Mouse (Mus musculus) adrenal gland, postnatal 0 days (tissue): ENCODE results near the gene Olfr1382. TPM values are rescaled to one million over a fixed set of nuclear protein-coding genes. Genes with fewer than 3 reads are reported as not detected.

Experiments
- polyA plus RNA-seq: library from polyadenylated mRNA; unstranded; fragments of >200 nt; fragmentation: Nextera tagmentation; extraction: Ambion mirVana; gene quantifications from 2 replicates; pipeline ENCODE4 v1.2.1, GENCODE M21; 2015

The Olfr1382 gene
- not detected in 2 replicates for polyA plus RNA-seq

DNA sequence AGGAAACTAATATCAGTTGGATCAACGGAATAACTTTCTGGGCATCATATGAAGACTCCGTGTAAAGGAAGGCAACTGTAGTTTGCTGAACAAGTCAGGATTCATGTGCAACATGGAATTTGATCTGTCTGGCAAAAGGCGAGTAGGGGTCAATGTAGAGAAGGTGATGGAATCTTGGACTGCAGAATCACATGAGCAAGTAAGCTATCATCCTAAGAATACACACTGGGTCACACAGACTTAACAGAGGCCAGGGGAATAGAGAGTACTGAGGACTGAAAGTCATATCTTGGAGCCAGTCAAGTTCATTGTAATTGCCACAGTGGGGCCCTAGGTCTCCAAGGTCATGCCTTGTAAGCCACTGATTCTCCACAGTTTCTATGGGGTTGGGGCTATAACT lies at the start of gene Olfr1382:
Olfr1382 (plus strand) TSS at position 301 of the 400 bp plus-strand sequence.

DNA sequence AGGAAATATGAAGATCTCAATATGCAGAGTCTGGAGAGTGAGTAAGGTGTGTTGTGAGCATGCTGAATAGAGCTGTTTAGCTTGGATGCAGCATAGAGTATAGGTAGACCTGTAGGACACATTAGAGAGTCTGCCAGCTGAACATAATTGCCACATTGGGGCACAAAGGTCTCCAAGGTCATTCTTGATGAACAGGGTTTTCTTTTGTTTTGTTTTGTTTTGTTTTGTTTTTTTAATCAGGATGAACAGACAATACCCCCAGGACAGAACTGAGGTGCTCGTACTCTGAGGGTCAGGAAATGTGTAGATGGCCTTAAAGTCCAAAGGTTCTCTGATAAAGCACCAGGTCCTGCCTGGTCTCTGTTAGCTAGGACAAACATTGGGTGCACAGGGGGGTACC lies 39.3 kb upstream of the Olfr1382 start, which contains the start of gene Olfr1385:
Olfr1385 (plus strand) TSS at position 301 of the 400 bp plus-strand sequence.

DNA sequence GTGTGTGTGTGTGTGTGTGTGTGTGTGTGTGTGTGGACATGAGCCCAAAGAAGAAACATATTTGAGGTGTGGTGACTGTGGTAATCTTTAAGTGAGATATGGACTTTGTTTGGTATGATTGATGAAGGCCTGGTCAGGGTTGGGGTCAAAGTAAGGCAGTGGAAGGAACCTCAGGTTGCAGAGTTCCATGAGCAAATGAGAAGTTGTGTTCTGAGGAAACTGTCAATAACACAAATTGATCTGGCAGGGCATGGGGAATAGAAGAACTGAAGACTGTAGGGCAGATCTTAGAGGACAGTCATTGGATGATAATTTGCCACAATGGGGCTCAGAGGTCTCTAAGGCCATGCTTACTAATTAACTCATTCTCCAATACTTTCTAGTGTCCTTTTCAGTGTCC lies 8.7 kb upstream of the Olfr1382 start, which contains the start of gene Olfr1383:
Olfr1383 (plus strand) TSS at position 301 of the 400 bp plus-strand sequence.

GRCm38 (mm10) chr11:49543149-49543548 lies 15.1 kb downstream of the Olfr1382 start, which contains the start of gene Olfr1381:
TSS of gene Olfr1381 (plus strand) at chr11:49543449.

GRCm38 (mm10) chr11:49556578-49556977 lies 28.5 kb downstream of the Olfr1382 start, which contains the start of gene Olfr1380:
TSS of gene Olfr1380 (plus strand) at chr11:49556878.

Other genes starting within 250 kb of the Olfr1382 start
- 0.13 TPM in 1 of 2 replicates, not detected in the other for gene Olfr1393, start 249.9 kb upstream of the Olfr1382 start, polyA plus RNA-seq
- 0.04 TPM in 1 of 2 replicates, not detected in the other for gene Olfr1392, start 243.0 kb upstream of the Olfr1382 start, polyA plus RNA-seq
- not detected in 2 replicates for gene Olfr10, start 223.5 kb upstream of the Olfr1382 start, polyA plus RNA-seq
- not detected in 2 replicates for gene Olfr1391, start 205.5 kb upstream of the Olfr1382 start, polyA plus RNA-seq
- not detected in 2 replicates for gene Olfr1390, start 193.1 kb upstream of the Olfr1382 start, polyA plus RNA-seq
- not detected in 2 replicates for gene Olfr1389, start 105.2 kb upstream of the Olfr1382 start, polyA plus RNA-seq
- not detected in 2 replicates for gene Olfr1388, start 91.6 kb upstream of the Olfr1382 start, polyA plus RNA-seq
- gene Olfr1387, start 72.9 kb upstream of the Olfr1382 start, polyA plus RNA-seq, result not detected in 2 replicates
- gene Olfr1386, start 63.2 kb upstream of the Olfr1382 start, polyA plus RNA-seq, result not detected in 2 replicates
- not detected in 2 replicates for gene Olfr1385, start 39.2 kb upstream of the Olfr1382 start, polyA plus RNA-seq
- not detected in 2 replicates for gene Olfr1384, start 21.5 kb upstream of the Olfr1382 start, polyA plus RNA-seq
- gene Olfr1383, start 8.6 kb upstream of the Olfr1382 start, polyA plus RNA-seq, result not detected in 2 replicates
- gene Olfr1381, start 15.2 kb downstream of the Olfr1382 start, polyA plus RNA-seq, result not detected in 2 replicates
- not detected in 2 replicates for gene Olfr1380, start 28.6 kb downstream of the Olfr1382 start, polyA plus RNA-seq
- 3.2 and 6.6 TPM in 2 replicates for gene Flt4, start 81.0 kb downstream of the Olfr1382 start, polyA plus RNA-seq
- 0.47 and 0.92 TPM in 2 replicates for gene Scgb3a1, start 135.4 kb downstream of the Olfr1382 start, polyA plus RNA-seq
- gene Cnot6, start 184.5 kb downstream of the Olfr1382 start, polyA plus RNA-seq, result 22.6 and 30.7 TPM in 2 replicates